Mouse (Mus musculus): Measurements from ENCODE around the gene Rbfox1. TPM values are rescaled to one million over a fixed set of nuclear protein-coding genes. Genes with fewer than 3 reads are reported as not detected.
A peak's percentile ranks its signal among the peaks of the same experiment; 100 is the strongest.

The Rbfox1 gene
- total and polyA plus RNA-seq, 2 experiments from 2014 or later: 129 to 214 TPM

GRCm38 (mm10) chr16:7036566-7036965, 1151.4 kb downstream of the Rbfox1 start:
- 64% methylated on average over 3 of the region's 3 CpGs for WGBS
- peaks cover 4% of the 10 kb centered on the region for H3K4me1 ChIP-seq (ENCODE audit: insufficient read depth)
- no peaks in the 10 kb centered on the region for H3K9me3 ChIP-seq (ENCODE audit: low read length)
- H3K36me3 ChIP-seq (ENCODE audit: insufficient read depth): no peaks in the 10 kb centered on the region
- DNase-seq: no peak
- H3K4me3 ChIP-seq (ENCODE audit: low read depth, low read length): no peak overlapping the region
- H3K27me3 ChIP-seq (ENCODE audit: insufficient read depth, low read length): no peaks in the 10 kb centered on the region
- no peak overlapping the region for H3K9ac ChIP-seq
- TF ChIP-seq CTCF (IDR thresholded peaks at IDR 0.05; ENCODE audit: low read depth): no peak
- H3K27ac ChIP-seq (ENCODE audit: low read depth, low read length): no peak overlapping the region
- H3K4me2 ChIP-seq (ENCODE audit: low read depth): no peak overlapping the region
- ATAC-seq: no peak

GRCm38 (mm10) chr16:7036988-7037387, 1151.8 kb downstream of the Rbfox1 start:
- ATAC-seq (no peak), DNase-seq (no peak)
- Histone ChIP-seq H3K9ac (no peak overlapping the region), H3K4me3 (ENCODE audit: low read depth, low read length) (no peak overlapping the region), H3K27me3 (ENCODE audit: insufficient read depth, low read length) (no peaks in the 10 kb centered on the region), H3K4me1 (ENCODE audit: insufficient read depth) (peaks cover 4% of the 10 kb centered on the region), H3K27ac (ENCODE audit: low read depth, low read length) (no peak overlapping the region), H3K4me2 (ENCODE audit: low read depth) (no peak overlapping the region), H3K36me3 (ENCODE audit: insufficient read depth) (no peaks in the 10 kb centered on the region), H3K9me3 (ENCODE audit: low read length) (no peaks in the 10 kb centered on the region)
- 68% methylated on average over 8 of the region's 8 CpGs for WGBS
- TF ChIP-seq CTCF (IDR thresholded peaks at IDR 0.05; ENCODE audit: low read depth): no peak

- Histone ChIP-seq H3K9me3 (ENCODE audit: low read length) (no peaks in the 10 kb centered on the region), H3K36me3 (ENCODE audit: insufficient read depth) (no peaks in the 10 kb centered on the region), H3K4me3 (ENCODE audit: low read depth, low read length) (peak overlapping the region; percentile 39), H3K27ac (ENCODE audit: low read depth, low read length) (no peak overlapping the region), H3K9ac (peak overlapping the region; percentile 34), H3K27me3 (ENCODE audit: insufficient read depth, low read length) (no peaks in the 10 kb centered on the region), H3K4me2 (ENCODE audit: low read depth) (peak overlapping the region; percentile 57), H3K4me1 (ENCODE audit: insufficient read depth) (peaks cover 4% of the 10 kb centered on the region)
- WGBS: 2% methylated on average over 18 of the region's 18 CpGs
- DNase-seq (peak; percentile 42), ATAC-seq (no peak)
- no peak for TF ChIP-seq CTCF (IDR thresholded peaks at IDR 0.05; ENCODE audit: low read depth)
These were observed 1153.6 kb downstream of the Rbfox1 start for GRCm38 (mm10) chr16:7038639-7039260.

- peaks cover 4% of the 10 kb centered on the region for H3K4me1 ChIP-seq (ENCODE audit: insufficient read depth)
- ATAC-seq (peak; percentile 71; the same call in 1 of the 2 replicates), DNase-seq (peak; percentile 48)
- no peak for TF ChIP-seq CTCF (IDR thresholded peaks at IDR 0.05; ENCODE audit: low read depth)
- no peaks in the 10 kb centered on the region for H3K27me3 ChIP-seq (ENCODE audit: insufficient read depth, low read length)
- H3K36me3 ChIP-seq (ENCODE audit: insufficient read depth): no peaks in the 10 kb centered on the region
- H3K27ac ChIP-seq (ENCODE audit: low read depth, low read length): peak overlapping the region; percentile 35; the same call in 1 of the 2 replicates
- H3K4me2 ChIP-seq (ENCODE audit: low read depth): peak overlapping the region; percentile 57
- H3K9ac ChIP-seq: peak overlapping the region; percentile 41
- H3K9me3 ChIP-seq (ENCODE audit: low read length): no peaks in the 10 kb centered on the region
- H3K4me3 ChIP-seq (ENCODE audit: low read depth, low read length): peak overlapping the region; percentile 39
- WGBS: 3% methylated on average over 29 of the region's 30 CpGs
These were observed 1154.5 kb downstream of the Rbfox1 start for GRCm38 (mm10) chr16:7039404-7040367.

GRCm38 (mm10) chr16:7040691-7041090, 1155.5 kb downstream of the Rbfox1 start:
- ATAC-seq (no peak), DNase-seq (no peak)
- Histone ChIP-seq H3K36me3 (ENCODE audit: insufficient read depth) (no peaks in the 10 kb centered on the region), H3K4me1 (ENCODE audit: insufficient read depth) (peaks cover 4% of the 10 kb centered on the region), H3K4me2 (ENCODE audit: low read depth) (peak overlapping the region; percentile 57), H3K27me3 (ENCODE audit: insufficient read depth, low read length) (no peaks in the 10 kb centered on the region), H3K4me3 (ENCODE audit: low read depth, low read length) (no peak overlapping the region), H3K9me3 (ENCODE audit: low read length) (no peaks in the 10 kb centered on the region), H3K9ac (no peak overlapping the region), H3K27ac (ENCODE audit: low read depth, low read length) (no peak overlapping the region)
- TF ChIP-seq CTCF (IDR thresholded peaks at IDR 0.05; ENCODE audit: low read depth): no peak
- WGBS: 40% methylated on average over 6 of the region's 6 CpGs

GRCm38 (mm10) chr16:7047421-7047820, 1162.3 kb downstream of the Rbfox1 start:
- Histone ChIP-seq H3K9ac (no peak overlapping the region), H3K9me3 (ENCODE audit: low read length) (no peaks in the 10 kb centered on the region), H3K4me1 (ENCODE audit: insufficient read depth) (peaks cover 14% of the 10 kb centered on the region; the same call in 1 of the 2 replicates), H3K27me3 (ENCODE audit: insufficient read depth, low read length) (no peaks in the 10 kb centered on the region), H3K4me2 (ENCODE audit: low read depth) (no peak overlapping the region), H3K27ac (ENCODE audit: low read depth, low read length) (no peak overlapping the region), H3K4me3 (ENCODE audit: low read depth, low read length) (no peak overlapping the region), H3K36me3 (ENCODE audit: insufficient read depth) (no peaks in the 10 kb centered on the region)
- WGBS: 78% methylated on average over 2 of the region's 2 CpGs
- ATAC-seq (no peak), DNase-seq (no peak)
- no peak for TF ChIP-seq CTCF (IDR thresholded peaks at IDR 0.05; ENCODE audit: low read depth)

Data from forebrain, postnatal 0 days (tissue).